Mouse (Mus musculus): Measurements from ENCODE around the gene Lrguk. TPM values are rescaled to one million over a fixed set of nuclear protein-coding genes. Genes with fewer than 3 reads are reported as not detected.
A peak's percentile ranks its signal among the peaks of the same experiment; 100 is the strongest.

The Lrguk gene
- polyA plus RNA-seq, 1 experiment from 2014 or later: 0.19 TPM

DNA sequence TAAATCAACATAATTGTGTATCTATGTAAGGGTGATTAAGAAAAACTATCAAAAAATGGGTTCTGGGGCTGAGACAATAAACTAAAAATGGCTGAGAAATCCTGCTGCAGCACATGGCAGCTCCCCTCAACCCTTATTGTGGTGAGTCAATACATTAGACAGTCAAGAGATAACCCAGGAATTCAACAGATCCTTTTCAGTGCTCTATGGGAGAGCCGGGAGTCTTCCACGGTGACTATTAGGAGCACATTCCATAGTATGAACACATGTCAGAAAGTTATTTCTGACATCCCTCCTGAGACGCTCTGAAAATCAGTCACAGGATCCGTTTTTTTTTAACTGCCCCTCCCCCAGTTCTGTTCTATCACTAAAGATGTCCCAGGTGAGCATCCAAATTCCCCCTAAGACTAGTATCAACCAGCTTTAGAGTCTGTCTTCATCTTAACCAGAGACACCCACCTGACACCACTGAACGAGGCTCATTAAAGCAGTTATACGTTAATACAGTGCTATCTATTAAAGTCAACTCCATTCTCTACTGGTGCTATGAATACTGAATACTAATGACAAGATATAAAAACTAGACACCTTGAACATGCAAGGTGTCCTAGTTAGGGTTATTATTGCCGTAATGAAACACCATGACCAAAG, 141.7 kb downstream of the Lrguk start:
- H3K27ac ChIP-seq: no peak overlapping the region
- no peak overlapping the region for H3K4me2 ChIP-seq
- no peaks in the 10 kb centered on the region for H3K9me3 ChIP-seq (replicated peaks)
- no peak overlapping the region for H3K9ac ChIP-seq
- peaks cover 14% of the 10 kb centered on the region for H3K4me1 ChIP-seq
- ATAC-seq: no peak
- 78% methylated on average over 7 of the region's 7 CpGs for WGBS (ENCODE audit: insufficient replicate concordance)
- no peaks in the 10 kb centered on the region for H3K27me3 ChIP-seq (replicated peaks)
- peaks cover 54% of the 10 kb centered on the region for H3K36me3 ChIP-seq
- no peak overlapping the region for H3K4me3 ChIP-seq

DNA sequence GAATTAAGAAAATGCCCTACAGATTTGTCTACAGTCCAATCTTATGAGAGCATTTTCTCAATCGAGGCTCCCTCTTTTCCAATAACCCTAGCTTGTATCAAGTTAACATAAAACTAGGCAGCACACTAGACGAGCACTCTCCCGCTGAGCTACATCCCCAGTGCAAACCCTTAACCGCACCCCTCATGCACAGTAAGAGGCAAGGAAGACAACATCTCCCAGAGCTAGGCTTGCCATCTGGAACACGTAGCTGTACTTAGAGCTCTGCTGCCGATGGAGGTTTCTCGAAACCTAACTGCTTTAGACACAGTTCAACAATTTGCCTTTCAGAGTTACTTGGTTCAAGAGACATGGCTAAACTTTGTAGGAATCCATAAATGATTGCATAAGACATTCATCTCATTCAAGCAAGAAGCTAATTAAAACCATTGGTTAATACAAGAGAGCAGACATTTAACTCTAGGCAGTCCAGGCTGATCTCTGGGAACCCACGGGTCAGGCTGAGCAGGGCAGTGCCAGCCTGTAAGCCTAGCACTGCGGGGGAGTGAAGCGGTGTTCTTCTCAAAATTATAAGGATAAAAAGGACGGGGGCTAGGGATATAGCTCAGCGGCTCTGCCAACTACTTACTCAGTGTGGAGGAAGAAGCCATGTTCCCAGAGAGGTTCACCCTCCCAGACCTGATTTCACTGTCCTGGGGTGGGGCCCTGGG, 142.7 kb downstream of the Lrguk start:
- peaks cover 45% of the 10 kb centered on the region for H3K36me3 ChIP-seq
- no peaks in the 10 kb centered on the region for H3K9me3 ChIP-seq (replicated peaks)
- 81% methylated on average over 12 of the region's 12 CpGs for WGBS (ENCODE audit: insufficient replicate concordance)
- no peak overlapping the region for H3K9ac ChIP-seq
- H3K27me3 ChIP-seq (replicated peaks): no peaks in the 10 kb centered on the region
- ATAC-seq: no peak
- H3K4me2 ChIP-seq: no peak overlapping the region
- H3K27ac ChIP-seq: no peak overlapping the region
- H3K4me3 ChIP-seq: no peak overlapping the region
- H3K4me1 ChIP-seq: peaks cover 17% of the 10 kb centered on the region

DNA sequence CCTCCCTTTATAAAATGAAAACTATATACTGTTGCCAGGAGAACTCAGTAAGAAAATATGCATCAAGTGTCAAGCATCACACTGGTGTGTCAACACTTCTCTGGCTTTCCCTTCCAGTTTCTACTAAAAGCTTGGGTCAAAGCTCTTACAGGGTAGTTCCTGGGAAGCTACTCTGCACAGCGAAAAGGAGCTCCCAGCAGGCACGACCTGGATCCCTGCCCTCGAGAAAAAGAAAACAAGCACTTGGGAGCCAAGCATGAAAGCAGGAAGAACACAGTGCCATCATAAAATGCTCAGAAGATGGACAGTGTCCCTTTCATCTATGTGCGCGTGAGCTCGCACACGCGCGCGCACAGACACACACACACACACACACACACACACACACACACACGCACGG, 144.0 kb downstream of the Lrguk start:
- Histone ChIP-seq H3K36me3 (peaks cover 34% of the 10 kb centered on the region), H3K4me2 (no peak overlapping the region), H3K4me3 (no peak overlapping the region), H3K4me1 (peaks cover 21% of the 10 kb centered on the region), H3K27ac (no peak overlapping the region), H3K9me3 (replicated peaks) (no peaks in the 10 kb centered on the region), H3K27me3 (replicated peaks) (no peaks in the 10 kb centered on the region), H3K9ac (no peak overlapping the region)
- WGBS (ENCODE audit: insufficient replicate concordance): 85% methylated on average over 12 of the region's 12 CpGs
- ATAC-seq: no peak

DNA sequence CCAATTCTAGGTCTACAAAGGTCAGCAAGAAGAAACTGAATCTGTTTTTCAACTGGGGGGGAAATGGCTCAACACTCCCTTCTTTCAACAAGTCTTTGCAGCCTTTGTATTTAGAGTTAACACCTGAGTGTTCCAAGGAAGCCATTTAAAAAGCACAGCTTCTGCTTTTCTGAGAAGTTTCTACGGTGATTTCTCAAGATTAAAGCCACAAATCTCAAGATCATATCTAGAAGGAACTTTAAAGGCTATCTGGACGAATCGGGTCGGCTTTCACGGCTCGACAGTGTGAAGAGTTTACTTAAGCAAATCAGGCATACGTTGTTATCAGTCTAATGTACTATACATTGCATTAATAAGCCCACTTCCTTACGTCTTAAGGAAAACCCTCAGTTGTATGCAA, 145.5 kb downstream of the Lrguk start:
- H3K4me3 ChIP-seq: no peak overlapping the region
- ATAC-seq: no peak
- 47% methylated on average over 8 of the region's 8 CpGs for WGBS (ENCODE audit: insufficient replicate concordance)
- no peaks in the 10 kb centered on the region for H3K27me3 ChIP-seq (replicated peaks)
- no peak overlapping the region for H3K9ac ChIP-seq
- no peaks in the 10 kb centered on the region for H3K9me3 ChIP-seq (replicated peaks)
- H3K27ac ChIP-seq: no peak overlapping the region
- H3K4me2 ChIP-seq: no peak overlapping the region
- peaks cover 23% of the 10 kb centered on the region for H3K36me3 ChIP-seq
- peaks cover 21% of the 10 kb centered on the region for H3K4me1 ChIP-seq

DNA sequence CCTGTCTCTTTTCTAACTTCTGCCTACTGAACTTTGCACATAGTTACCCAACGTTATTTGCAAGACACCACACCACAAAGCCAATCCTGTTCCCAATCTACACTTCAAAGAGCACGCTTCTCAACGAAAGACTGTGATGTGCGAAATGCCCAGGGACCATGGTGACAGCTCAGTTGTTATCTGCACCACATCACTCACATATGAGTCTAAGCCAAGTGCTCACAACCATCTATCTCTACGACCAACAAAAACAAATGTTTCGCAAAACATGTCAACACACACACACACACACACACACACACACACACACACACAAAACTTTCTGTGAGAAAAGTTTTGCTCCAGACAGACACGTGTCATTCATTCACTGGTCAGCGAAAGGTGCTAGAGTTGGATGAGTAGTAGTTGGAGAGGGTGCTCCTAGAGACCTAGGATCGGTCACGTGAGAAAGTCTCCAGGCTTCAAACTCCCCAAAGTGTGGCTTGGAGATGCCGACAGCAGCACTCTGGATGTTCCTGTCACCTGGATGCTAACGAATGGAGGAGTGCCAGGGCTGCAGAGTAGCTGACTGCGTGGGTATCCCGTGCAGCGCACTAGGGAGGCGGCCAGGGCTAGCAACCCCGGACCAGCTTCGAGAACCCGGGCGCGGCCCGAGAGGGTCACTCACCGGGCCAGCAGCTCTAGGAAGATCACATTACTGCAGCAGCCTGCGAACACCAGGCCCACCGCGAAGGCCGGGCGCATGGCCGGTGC, 147.0 kb downstream of the Lrguk start:
- H3K27me3 ChIP-seq (replicated peaks): no peaks in the 10 kb centered on the region
- WGBS (ENCODE audit: insufficient replicate concordance): 2% methylated on average over 29 of the region's 29 CpGs
- ATAC-seq: peak; percentile 81
- peak overlapping the region; percentile 87 for H3K27ac ChIP-seq
- peak overlapping the region; percentile 77 for H3K4me2 ChIP-seq
- peak overlapping the region; percentile 87 for H3K9ac ChIP-seq
- peaks cover 12% of the 10 kb centered on the region for H3K36me3 ChIP-seq
- H3K9me3 ChIP-seq (replicated peaks): no peaks in the 10 kb centered on the region
- peak overlapping the region; percentile 75 for H3K4me3 ChIP-seq
- peaks cover 21% of the 10 kb centered on the region for H3K4me1 ChIP-seq

DNA sequence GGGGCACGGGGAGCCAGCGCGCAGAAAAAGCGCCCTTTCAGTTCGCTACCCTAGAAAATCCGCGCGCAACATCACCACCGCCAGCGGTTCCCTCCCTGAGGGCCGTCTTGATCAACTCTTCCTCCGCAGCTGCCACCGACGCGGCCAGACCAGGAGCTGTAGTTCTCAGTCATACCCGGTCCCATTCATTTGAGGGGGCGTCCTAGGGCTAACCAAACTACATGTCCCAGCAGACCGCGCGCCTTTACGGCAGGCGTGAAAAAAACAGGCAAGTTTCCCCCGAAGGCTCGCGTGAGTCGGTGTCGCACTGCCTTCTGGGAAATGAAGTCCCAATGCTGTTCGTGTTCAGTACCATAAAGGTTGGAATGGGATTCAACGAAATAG, 147.6 kb downstream of the Lrguk start, which contains the start of gene Slc35b4:
Gene Slc35b4 (minus strand): TSS at position 248 of the 384 bp plus-strand sequence.
- H3K4me2 ChIP-seq: peak within 1 kb of the TSS; percentile 77
- WGBS (ENCODE audit: insufficient replicate concordance): under 1% methylated on average over 29 of the region's 29 CpGs
- ATAC-seq: peak; percentile 98
- no peaks in the 10 kb centered on the region for H3K9me3 ChIP-seq (replicated peaks)
- H3K27ac ChIP-seq: peak within 1 kb of the TSS; percentile 87
- H3K4me1 ChIP-seq: peaks cover 21% of the 10 kb centered on the region
- H3K9ac ChIP-seq: peak within 1 kb of the TSS; percentile 87
- H3K36me3 ChIP-seq: peaks cover 8% of the 10 kb centered on the region
- H3K27me3 ChIP-seq (replicated peaks): no peaks in the 10 kb centered on the region
- H3K4me3 ChIP-seq: peak within 1 kb of the TSS; percentile 75

DNA sequence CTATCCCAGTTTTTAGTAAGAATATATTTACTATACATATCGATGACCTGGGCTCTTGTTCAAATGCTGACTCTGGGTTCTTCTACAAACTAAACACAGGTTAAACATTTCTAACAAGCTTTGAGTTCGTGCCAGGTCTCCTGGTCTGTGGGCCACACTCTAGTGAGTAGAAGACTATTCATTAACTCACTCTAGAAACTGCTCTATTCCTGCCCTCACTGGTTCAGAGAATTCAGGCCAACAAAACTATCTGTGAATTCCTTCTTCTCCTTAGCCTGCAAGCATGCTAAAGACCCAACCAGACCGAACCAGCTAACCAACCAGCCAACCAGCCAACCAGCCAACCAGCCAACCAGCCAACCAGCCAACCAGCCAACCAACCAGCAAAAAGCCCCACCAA, 149.8 kb downstream of the Lrguk start:
- 55% methylated on average over 3 of the region's 3 CpGs for WGBS (ENCODE audit: insufficient replicate concordance)
- Histone ChIP-seq H3K27ac (0 out of 2 replicates have a peak overlapping the region, but pooled peaks have one; percentile 48), H3K4me2 (no peak overlapping the region), H3K9me3 (replicated peaks) (no peaks in the 10 kb centered on the region), H3K4me1 (peaks cover 21% of the 10 kb centered on the region), H3K27me3 (replicated peaks) (no peaks in the 10 kb centered on the region), H3K4me3 (no peak overlapping the region), H3K9ac (no peak overlapping the region), H3K36me3 (no peaks in the 10 kb centered on the region)
- no peak for ATAC-seq

DNA sequence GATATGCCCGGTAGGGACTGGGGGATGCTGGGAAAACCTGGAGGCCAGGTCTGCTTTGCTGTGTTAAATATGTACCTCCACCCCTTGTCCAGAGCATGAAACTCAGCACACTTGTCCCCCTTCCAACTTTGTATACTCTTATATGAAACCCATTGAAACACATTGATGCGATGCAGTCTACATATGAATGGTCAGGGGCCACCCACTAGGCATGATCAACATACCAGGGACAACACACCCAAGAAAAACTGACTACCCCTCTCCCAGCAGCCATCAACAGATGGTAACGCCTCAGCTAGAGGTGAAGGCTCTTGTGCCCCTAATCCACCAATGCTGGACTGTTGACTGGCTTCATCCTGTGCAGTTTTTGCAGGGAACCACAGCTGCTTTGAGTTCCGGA, 150.7 kb downstream of the Lrguk start:
- H3K36me3 ChIP-seq: no peaks in the 10 kb centered on the region
- H3K27ac ChIP-seq: no peak overlapping the region
- H3K4me2 ChIP-seq: no peak overlapping the region
- no peak overlapping the region for H3K4me3 ChIP-seq
- no peaks in the 10 kb centered on the region for H3K27me3 ChIP-seq (replicated peaks)
- no peak for ATAC-seq
- peaks cover 16% of the 10 kb centered on the region for H3K4me1 ChIP-seq
- WGBS (ENCODE audit: insufficient replicate concordance): 63% methylated on average over 4 of the region's 4 CpGs
- H3K9me3 ChIP-seq (replicated peaks): no peaks in the 10 kb centered on the region
- no peak overlapping the region for H3K9ac ChIP-seq

DNA sequence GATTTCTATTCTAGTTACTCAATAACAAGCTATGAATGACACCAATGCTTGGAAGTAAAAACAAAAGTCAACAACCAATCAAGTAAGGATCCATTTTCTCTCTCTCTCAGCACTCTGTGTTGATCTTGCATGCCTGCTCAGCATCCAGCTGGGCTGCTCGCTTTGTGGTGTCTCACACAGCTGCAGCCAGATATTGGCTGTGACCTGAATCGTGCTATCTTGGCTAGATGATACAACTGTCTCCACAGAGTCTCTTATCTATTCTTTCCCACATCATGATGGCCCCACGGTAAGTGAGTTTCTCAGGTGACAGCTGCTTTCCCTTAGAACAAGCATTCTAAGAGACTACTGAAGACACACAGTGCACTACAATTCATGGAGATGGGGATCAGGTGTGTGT, 152.7 kb downstream of the Lrguk start:
- Histone ChIP-seq H3K9me3 (replicated peaks) (no peaks in the 10 kb centered on the region), H3K36me3 (no peaks in the 10 kb centered on the region), H3K27me3 (replicated peaks) (no peaks in the 10 kb centered on the region), H3K27ac (no peak overlapping the region), H3K4me3 (no peak overlapping the region), H3K4me1 (peaks cover 4% of the 10 kb centered on the region; the same call in 1 of the 2 replicates), H3K4me2 (no peak overlapping the region), H3K9ac (no peak overlapping the region)
- ATAC-seq: no peak
- WGBS (ENCODE audit: insufficient replicate concordance): 34% methylated on average over 3 of the region's 3 CpGs

DNA sequence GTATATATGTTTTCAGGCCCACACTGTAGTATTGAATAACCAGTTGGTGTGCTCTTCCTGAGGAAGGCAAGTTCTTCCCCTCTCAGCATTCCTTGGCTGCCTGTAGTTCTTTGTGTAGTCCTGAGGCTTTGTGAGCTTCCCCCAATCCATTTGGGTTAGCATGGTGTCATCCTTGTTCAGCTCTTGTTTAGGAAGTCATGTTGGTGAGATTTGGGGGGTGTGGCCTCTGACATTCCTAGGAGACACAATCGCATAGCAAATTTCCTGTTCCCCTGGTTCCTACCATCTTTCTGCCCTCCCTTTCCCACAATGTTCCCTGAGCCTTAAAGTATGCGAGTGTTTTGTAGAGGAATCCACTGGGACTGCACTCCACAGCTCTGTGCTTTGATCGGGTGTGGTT, 154.1 kb downstream of the Lrguk start:
- no peak overlapping the region for H3K4me2 ChIP-seq
- no peak overlapping the region for H3K4me3 ChIP-seq
- H3K9ac ChIP-seq: no peak overlapping the region
- no peaks in the 10 kb centered on the region for H3K4me1 ChIP-seq
- 48% methylated on average over 3 of the region's 3 CpGs for WGBS (ENCODE audit: insufficient replicate concordance)
- no peak for ATAC-seq
- H3K36me3 ChIP-seq: no peaks in the 10 kb centered on the region
- H3K27ac ChIP-seq: no peak overlapping the region
- no peaks in the 10 kb centered on the region for H3K27me3 ChIP-seq (replicated peaks)
- H3K9me3 ChIP-seq (replicated peaks): no peaks in the 10 kb centered on the region

Data from liver, embryonic 12.5 days (tissue).